In genomic region chr7:127233368-127233749, GRCm38 (mm10) we compare ENCODE assay signal across 8 mouse cellular contexts. TPM values are rescaled to one million over a fixed set of nuclear protein-coding genes. Genes with fewer than 3 reads are reported as not detected.
DNase-seq lines count a peak whose midpoint lies in the region; ATAC-seq and TF ChIP-seq lines count a peak whose summit lies in the region.

No protein-coding gene starts in this region.

- no peaks in the 10 kb centered on the region for H3K27me3 ChIP-seq in forebrain, embryonic 13.5 days
- H3K27me3 ChIP-seq in liver, embryonic 16.5 days (ENCODE audit: control insufficient read depth, insufficient read depth, low read depth, low read length) = no peaks in the 10 kb centered on the region

- H3K4me3 ChIP-seq in left cerebral cortex, adult 2 months = peak overlapping the region; percentile 96
- H3K4me3 ChIP-seq in bone marrow, adult 2 months (replicated peaks; ENCODE audit: control insufficient read depth, low read depth, low read length) = peak overlapping the region; percentile 68
- peak overlapping the region; percentile 94 for H3K4me3 ChIP-seq in forebrain, embryonic 13.5 days
- H3K4me3 ChIP-seq in liver, embryonic 16.5 days (ENCODE audit: low read depth, low read length) = peak overlapping the region; percentile 92

- peak overlapping the region; percentile 97 for H3K9ac ChIP-seq in forebrain, embryonic 13.5 days
- peak overlapping the region; percentile 95 for H3K9ac ChIP-seq in liver, embryonic 16.5 days (ENCODE audit: low read depth, low read length)

- H3K27ac ChIP-seq in left cerebral cortex, adult 2 months = peak overlapping the region; percentile 93
- peak overlapping the region; percentile 89 for H3K27ac ChIP-seq in bone marrow, adult 2 months (ENCODE audit: control insufficient read depth, insufficient read depth, low read depth, low read length, poor library complexity)
- peak overlapping the region; percentile 99 for H3K27ac ChIP-seq in forebrain, embryonic 13.5 days
- peak overlapping the region; percentile 91 for H3K27ac ChIP-seq in liver, embryonic 16.5 days (ENCODE audit: low read length)

- peak overlapping the region; percentile 90 for H3K4me2 ChIP-seq in forebrain, embryonic 13.5 days
- H3K4me2 ChIP-seq in liver, embryonic 16.5 days (ENCODE audit: low read depth, low read length) = peak overlapping the region; percentile 76

- H3K36me3 ChIP-seq in forebrain, embryonic 13.5 days (ENCODE audit: poor library complexity, severe bottlenecking) = peaks cover 59% of the 10 kb centered on the region
- H3K36me3 ChIP-seq in liver, embryonic 16.5 days (ENCODE audit: control insufficient read depth, insufficient read depth) = peaks cover 18% of the 10 kb centered on the region

- H3K9me3 ChIP-seq in forebrain, embryonic 13.5 days (replicated peaks) = no peaks in the 10 kb centered on the region
- no peaks in the 10 kb centered on the region for H3K9me3 ChIP-seq in liver, embryonic 16.5 days (replicated peaks; ENCODE audit: control insufficient read depth, low read length)

- under 1% methylated on average over 27 of the region's 27 CpGs for WGBS in bone marrow, adult 2 months
- WGBS in forebrain, embryonic 13.5 days = under 1% methylated on average over 27 of the region's 27 CpGs
- under 1% methylated on average over 27 of the region's 27 CpGs for WGBS in liver, embryonic 16.5 days (ENCODE audit: insufficient replicate concordance)

- intact Hi-C loops in left cerebral cortex, adult 2 months (cut with DNase I) = no loop called here

- peak; percentile 43; the same call in 1 of the 2 replicates for ATAC-seq in forebrain, embryonic 13.5 days
- ATAC-seq in liver, embryonic 16.5 days (ENCODE audit: low read depth) = peak; percentile 44

- DNase-seq in left cerebral cortex, adult 2 months (ENCODE audit: extremely low spot score in 1 of 2, low spot score in 2 of 2) = no peak
- no peak for DNase-seq in left cerebral cortex, adult 11 months (ENCODE audit: low spot score)
- DNase-seq in adrenal gland, adult 2 months = no peak
- no peak for DNase-seq in thymus, postnatal 0 days (ENCODE audit: low spot score)
- no peak for DNase-seq in frontal cortex, adult 2 months (ENCODE audit: extremely low spot score in 1 of 2, low spot score in 1 of 2)

- no peaks in the 10 kb centered on the region for H3K4me1 ChIP-seq in bone marrow, adult 2 months (ENCODE audit: control insufficient read depth, insufficient read depth, low read length)
- peaks cover 42% of the 10 kb centered on the region for H3K4me1 ChIP-seq in forebrain, embryonic 13.5 days
- H3K4me1 ChIP-seq in liver, embryonic 16.5 days (ENCODE audit: control insufficient read depth, low read depth, low read length) = peaks cover 21% of the 10 kb centered on the region

- TF ChIP-seq POLR2A in bone marrow, adult 2 months (IDR thresholded peaks at IDR 0.05; ENCODE audit: borderline replicate concordance, control insufficient read depth, low read depth, low read length) = no peak

- no peak for TF ChIP-seq CTCF in left cerebral cortex, adult 2 months (IDR thresholded peaks at IDR 0.05)
- peak; percentile 7; the same call in 1 of the 2 replicates for TF ChIP-seq CTCF in bone marrow, adult 2 months (IDR thresholded peaks at IDR 0.05; ENCODE audit: control insufficient read depth, insufficient read depth, low read length)

RNA-seq across cellular contexts. Expression of gene Sept1, which starts 0.4 kb away (rescaled TPM):
- total RNA-seq in left cerebral cortex, adult 2 months (2021) = 1 to 10 TPM; 3.5 to 6.4 TPM
- 76.8 and 153 TPM in 2 replicates for polyA plus RNA-seq in bone marrow, adult 2 months (2011; ENCODE audit: insufficient read depth, insufficient read length, low replicate concordance, missing spikeins)
- polyA plus RNA-seq in forebrain, embryonic 13.5 days (2015; fragmentation: Nextera tagmentation; extraction: Ambion mirVana) = 31.8 and 33.4 TPM in 2 replicates
- polyA plus RNA-seq in liver, embryonic 16.5 days (2015; fragmentation: Nextera tagmentation; extraction: Ambion mirVana) = 10.1 and 11.1 TPM in 2 replicates
- total RNA-seq in adrenal gland, adult 2 months (2021) = 10 to 100 TPM in 1 of 2 experiments, 1 to 10 TPM in 1; 7.1 to 11.4 TPM
- polyA plus RNA-seq in adrenal gland, adult 2 months (2012; rRNA removed) = 8.6 and 10.9 TPM in 2 replicates
- 638 and 684 TPM in 2 replicates for polyA plus RNA-seq in thymus, postnatal 0 days (2015; fragmentation: Nextera tagmentation; extraction: Ambion mirVana)
- polyA plus RNA-seq in frontal cortex, adult 2 months (2012; rRNA removed) = 10.2 and 13.3 TPM in 2 replicates

RNA-seq across cellular contexts. Expression of gene Zfp553, which starts 0.5 kb away (rescaled TPM):
- 10 to 100 TPM; 17.8 to 20.5 TPM for total RNA-seq in left cerebral cortex, adult 2 months (2021)
- 2.6 and 6.6 TPM in 2 replicates for polyA plus RNA-seq in bone marrow, adult 2 months (2011; ENCODE audit: insufficient read depth, insufficient read length, low replicate concordance, missing spikeins)
- polyA plus RNA-seq in forebrain, embryonic 13.5 days (2015; fragmentation: Nextera tagmentation; extraction: Ambion mirVana) = 68.9 and 73.1 TPM in 2 replicates
- 5.7 and 5.9 TPM in 2 replicates for polyA plus RNA-seq in liver, embryonic 16.5 days (2015; fragmentation: Nextera tagmentation; extraction: Ambion mirVana)
- total RNA-seq in adrenal gland, adult 2 months (2021) = 10 to 100 TPM; 11.7 to 12.7 TPM
- 18.3 and 20.5 TPM in 2 replicates for polyA plus RNA-seq in adrenal gland, adult 2 months (2012; rRNA removed)
- 25.4 and 29.7 TPM in 2 replicates for polyA plus RNA-seq in thymus, postnatal 0 days (2015; fragmentation: Nextera tagmentation; extraction: Ambion mirVana)
- 13.5 and 13.8 TPM in 2 replicates for polyA plus RNA-seq in frontal cortex, adult 2 months (2012; rRNA removed)

RNA-seq across cellular contexts. Expression of gene Zfp771, which starts 10.7 kb away (rescaled TPM):
- 10 to 100 TPM; 58.8 to 68.6 TPM for total RNA-seq in left cerebral cortex, adult 2 months (2021)
- polyA plus RNA-seq in bone marrow, adult 2 months (2011; ENCODE audit: insufficient read depth, insufficient read length, low replicate concordance, missing spikeins) = 10.6 and 13.1 TPM in 2 replicates
- polyA plus RNA-seq in forebrain, embryonic 13.5 days (2015; fragmentation: Nextera tagmentation; extraction: Ambion mirVana) = 53.9 and 54.2 TPM in 2 replicates
- 11.0 and 13.8 TPM in 2 replicates for polyA plus RNA-seq in liver, embryonic 16.5 days (2015; fragmentation: Nextera tagmentation; extraction: Ambion mirVana)
- total RNA-seq in adrenal gland, adult 2 months (2021) = 10 to 100 TPM; 27.1 to 32.4 TPM
- 295 and 338 TPM in 2 replicates for polyA plus RNA-seq in adrenal gland, adult 2 months (2012; rRNA removed)
- polyA plus RNA-seq in thymus, postnatal 0 days (2015; fragmentation: Nextera tagmentation; extraction: Ambion mirVana) = 34.7 and 37.0 TPM in 2 replicates
- polyA plus RNA-seq in frontal cortex, adult 2 months (2012; rRNA removed) = 120 and 131 TPM in 2 replicates

RNA-seq across cellular contexts. Expression of gene Mylpf, which starts 24.7 kb away (rescaled TPM):
- 1 to 10 TPM; 2.7 to 3.3 TPM for total RNA-seq in left cerebral cortex, adult 2 months (2021)
- polyA plus RNA-seq in bone marrow, adult 2 months (2011; ENCODE audit: insufficient read depth, insufficient read length, low replicate concordance, missing spikeins) = 32.2 and 126 TPM in 2 replicates
- polyA plus RNA-seq in forebrain, embryonic 13.5 days (2015; fragmentation: Nextera tagmentation; extraction: Ambion mirVana) = 9.0 and 9.8 TPM in 2 replicates
- 61.0 and 92.3 TPM in 2 replicates for polyA plus RNA-seq in liver, embryonic 16.5 days (2015; fragmentation: Nextera tagmentation; extraction: Ambion mirVana)
- total RNA-seq in adrenal gland, adult 2 months (2021) = 1 to 10 TPM; 2.2 to 2.3 TPM
- polyA plus RNA-seq in adrenal gland, adult 2 months (2012; rRNA removed) = not detected in 2 replicates
- polyA plus RNA-seq in thymus, postnatal 0 days (2015; fragmentation: Nextera tagmentation; extraction: Ambion mirVana) = 67.7 and 68.9 TPM in 2 replicates
- 1.6 and 3.0 TPM in 2 replicates for polyA plus RNA-seq in frontal cortex, adult 2 months (2012; rRNA removed)

RNA-seq across cellular contexts. Expression of gene Tbc1d10b, which starts 25.1 kb away (rescaled TPM):
- total RNA-seq in left cerebral cortex, adult 2 months (2021) = 100 to 1,000 TPM in 1 of 2 experiments, 10 to 100 TPM in 1; 91.9 to 110 TPM
- 53.6 and 84.9 TPM in 2 replicates for polyA plus RNA-seq in bone marrow, adult 2 months (2011; ENCODE audit: insufficient read depth, insufficient read length, low replicate concordance, missing spikeins)
- 24.9 and 27.3 TPM in 2 replicates for polyA plus RNA-seq in forebrain, embryonic 13.5 days (2015; fragmentation: Nextera tagmentation; extraction: Ambion mirVana)
- 13.7 and 15.1 TPM in 2 replicates for polyA plus RNA-seq in liver, embryonic 16.5 days (2015; fragmentation: Nextera tagmentation; extraction: Ambion mirVana)
- 10 to 100 TPM; 36.0 to 43.6 TPM for total RNA-seq in adrenal gland, adult 2 months (2021)
- polyA plus RNA-seq in adrenal gland, adult 2 months (2012; rRNA removed) = 31.5 and 35.1 TPM in 2 replicates
- 20.5 and 27.4 TPM in 2 replicates for polyA plus RNA-seq in thymus, postnatal 0 days (2015; fragmentation: Nextera tagmentation; extraction: Ambion mirVana)
- polyA plus RNA-seq in frontal cortex, adult 2 months (2012; rRNA removed) = 60.3 and 77.8 TPM in 2 replicates
